Mouse (Mus musculus) stomach, embryonic 16.5 days (tissue): ENCODE results near the gene Mex3a. TPM values are rescaled to one million over a fixed set of nuclear protein-coding genes. Genes with fewer than 3 reads are reported as not detected.
A peak's percentile ranks its signal among the peaks of the same experiment; 100 is the strongest.

Source experiments
- ATAC-seq: fragments of 200-750 bp; cut with Nextera tagmentation; 2 replicates; pipeline ENCODE4 v1.8.0; 2017; ENCODE audit warnings: moderate number of reproducible peaks, moderate TSS enrichment; ENCODE audit not compliant: insufficient read depth, low FRiP score
- H3K27ac ChIP-seq: fragments of 300-500 bp; sonication (generic); 2 replicates; pipeline ENCODE4 v1.5.1; 2014; ENCODE audit warnings: low read length
- H3K27me3 ChIP-seq: fragments of 300-500 bp; sonication (generic); 2 replicates; pipeline ENCODE4 v1.6.1; 2014; ENCODE audit warnings: low read length, control low read depth, mixed read lengths; ENCODE audit not compliant: control insufficient read depth, insufficient read depth
- H3K36me3 ChIP-seq: fragments of 300-500 bp; sonication (generic); 2 replicates; pipeline ENCODE4 v1.6.1; 2014; ENCODE audit warnings: low read length; ENCODE audit not compliant: control insufficient read depth, insufficient read depth
- H3K4me1 ChIP-seq: fragments of 300-500 bp; sonication (generic); 2 replicates; pipeline ENCODE4 v1.6.1; 2014; ENCODE audit warnings: low read length, control low read depth, mixed read lengths; ENCODE audit not compliant: control insufficient read depth, insufficient read depth
- H3K4me2 ChIP-seq: fragments of 300-500 bp; sonication (generic); 2 replicates; pipeline ENCODE4 v1.6.1; 2014; ENCODE audit warnings: low read depth, low read length, mixed read lengths
- H3K4me3 ChIP-seq: fragments of 300-500 bp; sonication (generic); replicated peaks from 2 replicates; pipeline ENCODE4 v1.5.1; 2014; ENCODE audit warnings: mild to moderate bottlenecking, low read length
- H3K9ac ChIP-seq: fragments of 300-500 bp; sonication (generic); 2 replicates; pipeline ENCODE4 v1.6.1; 2014; ENCODE audit warnings: low read length
- H3K9me3 ChIP-seq: fragments of 300-500 bp; sonication (generic); replicated peaks from 2 replicates; pipeline ENCODE4 v1.6.1; 2016; ENCODE audit warnings: low read length, control low read depth; ENCODE audit not compliant: control insufficient read depth
- WGBS: fragments of 180-500 bp; shearing (Covaris S2); extraction: QIAGEN DNeasy Blood & Tissue Kit; methylation state at CpG from one replicate; pipeline ENCODE4 v1.1.7; 2014; 5-methylcytosine and 5-hydroxymethylcytosine counted together
- polyA plus RNA-seq: library from polyadenylated mRNA; unstranded; fragments of >200 nt; fragmentation: Nextera tagmentation; extraction: Ambion mirVana; gene quantifications from 2 replicates; pipeline ENCODE4 v1.2.1, GENCODE M21; 2015

Mex3a gene
- polyA plus RNA-seq, 1 experiment from 2014 or later: 11.4 TPM

- H3K4me2 ChIP-seq: peak within 1 kb of the TSS; percentile 87
- peak within 1 kb of the TSS; percentile 86 for H3K9ac ChIP-seq
- H3K27ac ChIP-seq: peak within 1 kb of the TSS; percentile 99
- no peaks in the 10 kb centered on the region for H3K9me3 ChIP-seq
- peak; percentile 90 for ATAC-seq
- no peaks in the 10 kb centered on the region; the same call in 1 of the 2 replicates for H3K36me3 ChIP-seq
- H3K4me3 ChIP-seq: peak within 1 kb of the TSS; percentile 67
- H3K4me1 ChIP-seq: peaks cover 20% of the 10 kb centered on the region
- under 1% methylated on average over 48 of the region's 48 CpGs for WGBS
- no peaks in the 10 kb centered on the region for H3K27me3 ChIP-seq
These were observed 20.7 kb downstream of the Mex3a start, which contains the start of gene Lamtor2 for GRCm38 (mm10) chr3:88552676-88553524. Gene Lamtor2, minus strand, starts transcription at chr3:88553074.

- peak; percentile 91 for ATAC-seq
- Histone ChIP-seq H3K27me3 (no peaks in the 10 kb centered on the region), H3K4me1 (peaks cover 20% of the 10 kb centered on the region), H3K9ac (peak within 1 kb of the TSS; percentile 86), H3K9me3 (no peaks in the 10 kb centered on the region), H3K4me2 (peak within 1 kb of the TSS; percentile 87), H3K36me3 (peaks cover 4% of the 10 kb centered on the region), H3K27ac (peak within 1 kb of the TSS; percentile 99), H3K4me3 (peak within 1 kb of the TSS; percentile 67)
- WGBS: under 1% methylated on average over 36 of the region's 37 CpGs
These were observed 21.3 kb downstream of the Mex3a start, which contains the start of gene Ubqln4 for GRCm38 (mm10) chr3:88553525-88553879. Gene Ubqln4, plus strand, starts transcription at chr3:88553758.

- Histone ChIP-seq H3K9me3 (no peaks in the 10 kb centered on the region), H3K36me3 (peaks cover 5% of the 10 kb centered on the region), H3K27me3 (no peaks in the 10 kb centered on the region), H3K4me3 (peak overlapping the region; percentile 67), H3K9ac (peak overlapping the region; percentile 85), H3K27ac (peak overlapping the region; percentile 99), H3K4me1 (peaks cover 20% of the 10 kb centered on the region), H3K4me2 (peak overlapping the region; percentile 87)
- ATAC-seq: peak; percentile 20
- WGBS: under 1% methylated on average over 41 of the region's 41 CpGs
These were observed 21.8 kb downstream of the Mex3a start for GRCm38 (mm10) chr3:88553880-88554586.

- H3K4me1 ChIP-seq: peaks cover 20% of the 10 kb centered on the region
- H3K9me3 ChIP-seq: no peaks in the 10 kb centered on the region
- H3K27ac ChIP-seq: no peak overlapping the region
- H3K4me2 ChIP-seq: peak overlapping the region; percentile 87; the same call in 1 of the 2 replicates
- no peak overlapping the region for H3K4me3 ChIP-seq
- peaks cover 12% of the 10 kb centered on the region for H3K36me3 ChIP-seq
- WGBS: 90% methylated on average over 5 of the region's 5 CpGs
- no peak for ATAC-seq
- H3K9ac ChIP-seq: 0 out of 2 replicates have a peak overlapping the region, but pooled peaks have one; percentile 6
- H3K27me3 ChIP-seq: no peaks in the 10 kb centered on the region
These were observed 22.9 kb downstream of the Mex3a start for GRCm38 (mm10) chr3:88555069-88555605.

GRCm38 (mm10) chr3:88555731-88556130, 23.5 kb downstream of the Mex3a start:
- no peak overlapping the region for H3K4me3 ChIP-seq
- no peak overlapping the region for H3K9ac ChIP-seq
- H3K36me3 ChIP-seq: peaks cover 13% of the 10 kb centered on the region
- no peak overlapping the region for H3K27ac ChIP-seq
- H3K4me2 ChIP-seq: no peak overlapping the region
- H3K4me1 ChIP-seq: peaks cover 20% of the 10 kb centered on the region
- H3K27me3 ChIP-seq: no peaks in the 10 kb centered on the region
- H3K9me3 ChIP-seq: no peaks in the 10 kb centered on the region
- ATAC-seq: no peak
- 92% methylated on average over 6 of the region's 6 CpGs for WGBS

- Histone ChIP-seq H3K4me1 (peaks cover 17% of the 10 kb centered on the region), H3K36me3 (peaks cover 13% of the 10 kb centered on the region), H3K4me2 (no peak overlapping the region), H3K27me3 (no peaks in the 10 kb centered on the region), H3K4me3 (no peak overlapping the region), H3K9ac (no peak overlapping the region), H3K9me3 (no peaks in the 10 kb centered on the region), H3K27ac (no peak overlapping the region)
- WGBS: 93% methylated on average over 8 of the region's 8 CpGs
- no peak for ATAC-seq
These were observed 24.4 kb downstream of the Mex3a start for GRCm38 (mm10) chr3:88556616-88557015.

- ATAC-seq: no peak
- H3K4me2 ChIP-seq: no peak overlapping the region
- H3K4me1 ChIP-seq: peaks cover 7% of the 10 kb centered on the region; the same call in 1 of the 2 replicates
- H3K9me3 ChIP-seq: no peaks in the 10 kb centered on the region
- H3K36me3 ChIP-seq: peaks cover 25% of the 10 kb centered on the region
- no peaks in the 10 kb centered on the region for H3K27me3 ChIP-seq
- no peak overlapping the region for H3K4me3 ChIP-seq
- no peak overlapping the region for H3K27ac ChIP-seq
- no peak overlapping the region for H3K9ac ChIP-seq
- WGBS: 96% methylated on average over 9 of the region's 9 CpGs
These were observed 27.4 kb downstream of the Mex3a start for GRCm38 (mm10) chr3:88559596-88559995.

- Histone ChIP-seq H3K27ac (no peak overlapping the region), H3K4me2 (no peak overlapping the region), H3K4me1 (no peaks in the 10 kb centered on the region), H3K36me3 (peaks cover 42% of the 10 kb centered on the region), H3K27me3 (no peaks in the 10 kb centered on the region), H3K9me3 (no peaks in the 10 kb centered on the region), H3K4me3 (no peak overlapping the region), H3K9ac (0 out of 2 replicates have a peak overlapping the region, but pooled peaks have one; percentile 12)
- no peak for ATAC-seq
- 71% methylated on average over 4 of the region's 4 CpGs for WGBS
These were observed 29.8 kb downstream of the Mex3a start for GRCm38 (mm10) chr3:88561989-88562388.
